Mouse (Mus musculus): ENCODE data around the gene Gm49673. TPM values are rescaled to one million over a fixed set of nuclear protein-coding genes. Genes with fewer than 3 reads are reported as not detected.
"Not testable (repeated sequence)": the region's sequence is repeated elsewhere in the genome, so short reads cannot be mapped to it uniquely, and the experiment has no call there.

Gene Gm49673
- total RNA-seq, 2 experiments from 2014 or later = 0.29 TPM; not detected in 1

DNA sequence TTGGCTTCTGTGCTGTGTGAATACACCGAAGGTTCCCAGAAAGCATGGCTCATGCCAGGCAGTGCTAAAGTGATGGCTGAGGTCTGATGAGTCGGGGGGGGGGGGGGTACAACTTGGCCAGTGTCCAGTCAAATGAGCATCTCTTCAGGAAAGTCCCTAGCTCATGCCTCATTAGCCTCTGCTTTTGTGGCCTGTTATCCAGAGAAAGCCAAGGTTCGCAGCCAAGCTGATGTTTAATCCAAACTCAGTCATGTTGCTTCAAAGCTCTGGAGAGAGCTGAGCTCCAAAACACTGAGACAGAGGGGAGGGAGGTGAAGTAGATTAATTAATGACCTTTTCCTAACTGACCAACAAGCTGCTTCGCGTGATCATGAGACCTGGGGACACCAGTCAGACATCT, 51.9 kb downstream of the Gm49673 start:
- H3K27ac ChIP-seq; H3K4me3 ChIP-seq; DNase-seq (ENCODE audit: low spot score in 2 of 2): not testable (repeated sequence)

DNA sequence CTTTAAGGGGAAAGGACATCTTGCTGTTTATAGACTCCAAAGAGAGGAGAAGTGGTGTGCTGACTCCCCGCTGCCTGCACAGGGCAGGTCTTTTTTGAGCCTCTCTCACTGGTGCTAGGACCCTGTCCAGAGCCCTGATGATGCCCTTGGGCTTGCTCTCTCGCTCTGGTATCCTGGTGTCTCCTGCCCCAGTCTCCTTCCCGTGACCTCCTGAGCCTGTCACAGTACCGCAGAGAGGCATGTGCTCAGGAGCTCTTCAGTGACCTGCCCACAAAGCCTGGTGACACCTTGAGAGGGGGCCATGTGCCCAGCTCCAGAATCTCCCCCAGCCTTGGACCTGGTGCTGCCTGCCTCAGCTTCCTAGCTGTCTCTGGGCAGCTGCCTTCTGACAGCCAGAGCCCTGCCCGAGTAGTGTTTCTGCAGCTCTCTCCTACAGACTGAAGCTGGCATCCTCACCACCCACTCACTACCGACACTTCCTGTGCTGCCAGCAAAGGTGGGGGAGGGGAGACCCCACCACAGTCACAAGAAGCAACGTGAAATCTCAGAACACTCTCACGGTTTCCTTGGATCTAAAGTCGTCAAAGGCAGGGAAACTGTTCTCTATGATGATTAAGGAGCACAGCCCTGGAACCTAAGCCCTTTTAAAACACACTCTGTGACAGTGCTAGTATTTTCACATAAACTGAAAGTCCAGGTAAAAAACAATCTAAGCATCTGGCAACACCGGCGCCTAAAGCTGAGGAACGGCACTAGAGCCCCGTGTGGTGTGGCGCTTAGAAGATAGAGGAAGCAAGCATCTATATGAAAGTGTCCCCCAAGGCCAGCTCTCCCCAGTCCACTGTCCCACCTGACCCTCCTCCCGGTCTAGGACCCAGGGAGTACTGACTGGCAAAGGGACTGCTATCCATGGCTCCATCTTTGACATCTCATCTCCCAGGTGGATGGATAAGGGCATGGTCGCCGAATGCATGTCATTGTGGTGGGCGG, 54.8 kb downstream of the Gm49673 start:
- DNase-seq (ENCODE audit: low spot score in 2 of 2); H3K4me3 ChIP-seq; H3K27ac ChIP-seq: not testable (repeated sequence)

DNA sequence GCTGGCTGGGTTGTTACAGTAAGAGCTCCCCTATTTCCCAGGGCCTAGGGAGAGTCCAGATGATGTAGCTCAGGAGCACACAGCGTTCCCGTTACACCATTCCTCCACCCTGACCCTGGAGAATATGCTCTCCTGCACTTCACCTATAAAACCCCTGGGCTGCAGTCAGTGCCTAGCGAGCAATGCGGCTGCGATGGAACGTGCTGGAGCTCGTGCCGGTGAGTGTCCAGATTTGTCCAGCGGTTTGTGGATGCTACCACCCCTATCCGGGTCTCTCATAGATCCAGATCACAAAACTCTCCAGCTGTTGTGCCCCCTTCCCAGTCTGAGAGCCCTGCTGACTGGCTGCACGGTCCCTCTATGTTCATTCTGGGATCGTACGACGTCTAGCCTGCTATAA, 56.3 kb downstream of the Gm49673 start:
- not testable (repeated sequence) for H3K27ac ChIP-seq; DNase-seq (ENCODE audit: low spot score in 2 of 2); H3K4me3 ChIP-seq

DNA sequence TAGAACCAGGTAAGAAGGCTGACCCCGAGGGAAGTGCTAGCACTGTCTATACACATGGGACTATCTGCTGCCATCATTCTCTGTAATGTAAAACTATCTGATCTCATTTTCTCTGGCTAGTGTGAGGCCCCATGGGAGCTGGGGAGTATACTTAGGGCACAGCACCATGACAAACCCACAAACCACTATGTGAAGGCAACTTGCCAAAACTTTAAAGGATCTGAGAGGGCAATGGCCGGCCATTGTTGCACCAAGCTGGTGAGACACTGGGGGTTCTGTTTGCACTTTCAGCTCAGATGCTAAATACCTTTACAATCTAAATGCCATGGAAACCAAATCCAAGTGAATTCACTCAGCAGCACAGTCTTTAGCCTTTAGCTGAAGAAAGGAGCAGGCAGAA, 77.7 kb downstream of the Gm49673 start:
- not testable (repeated sequence) for DNase-seq (ENCODE audit: low spot score in 2 of 2); H3K27ac ChIP-seq; H3K4me3 ChIP-seq

- peak; percentile 27 to 32 for DNase-seq (ENCODE audit: low spot score in 2 of 2)
- H3K27ac ChIP-seq, H3K4me3 ChIP-seq: not testable (repeated sequence)
Measured at GRCm38 (mm10) chr17:8056637-8057138, 90.9 kb downstream of the Gm49673 start.

- not testable (repeated sequence) for DNase-seq (ENCODE audit: low spot score in 2 of 2); H3K4me3 ChIP-seq; H3K27ac ChIP-seq
Measured at GRCm38 (mm10) chr17:8055919-8056589, 91.5 kb downstream of the Gm49673 start.

DNA sequence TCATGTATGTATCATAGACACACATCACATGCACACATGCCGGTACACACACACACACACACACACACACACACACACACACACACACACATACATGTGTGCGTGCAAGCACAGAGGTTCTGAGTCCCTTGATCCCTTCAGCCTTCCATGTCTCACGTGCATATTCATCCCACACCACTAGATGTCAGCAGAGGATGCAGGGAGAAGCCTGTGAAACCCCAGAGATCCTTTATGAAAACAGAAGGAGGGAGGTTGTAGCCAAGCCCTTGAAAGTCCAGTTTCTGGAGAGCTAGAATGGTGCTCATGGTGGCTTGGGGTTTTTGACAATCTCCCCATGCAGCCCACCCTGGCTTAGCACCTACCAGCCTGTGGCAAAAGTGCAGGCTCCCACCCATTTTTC, 96.3 kb downstream of the Gm49673 start:
- not testable (repeated sequence) for H3K27ac ChIP-seq, H3K4me3 ChIP-seq
- peak; percentile 82 to 86 for DNase-seq (ENCODE audit: low spot score in 2 of 2)
- peak; percentile 66 for TF ChIP-seq CTCF (conservative IDR thresholded peaks at IDR 0.05)

- not testable (repeated sequence) for DNase-seq (ENCODE audit: low spot score in 2 of 2); H3K27ac ChIP-seq; H3K4me3 ChIP-seq
Measured at GRCm38 (mm10) chr17:8050218-8050617, 97.4 kb downstream of the Gm49673 start.

DNA sequence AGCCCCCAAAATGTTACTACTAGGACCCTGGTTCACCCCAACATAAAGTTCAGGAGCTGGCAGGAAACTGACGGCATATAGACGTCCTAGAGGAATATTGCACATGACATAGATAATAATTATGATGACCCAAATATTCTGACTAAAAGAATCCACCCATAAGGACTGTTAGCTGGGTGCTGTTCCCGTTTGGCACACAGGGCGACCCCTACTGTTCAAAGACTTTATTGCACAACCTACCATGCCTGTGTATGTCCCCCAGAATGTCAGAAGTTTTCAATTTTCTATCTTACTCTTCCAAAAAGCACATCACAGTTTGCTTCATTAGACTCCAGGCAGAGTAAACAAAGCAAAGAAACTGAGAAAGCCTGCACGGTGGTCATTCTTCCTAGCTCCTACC, 101.4 kb downstream of the Gm49673 start:
- DNase-seq (ENCODE audit: low spot score in 2 of 2) = peak; percentile 59 to 86
- not testable (repeated sequence) for H3K4me3 ChIP-seq, H3K27ac ChIP-seq
- peak; percentile 58 for TF ChIP-seq CTCF (conservative IDR thresholded peaks at IDR 0.05)

DNA sequence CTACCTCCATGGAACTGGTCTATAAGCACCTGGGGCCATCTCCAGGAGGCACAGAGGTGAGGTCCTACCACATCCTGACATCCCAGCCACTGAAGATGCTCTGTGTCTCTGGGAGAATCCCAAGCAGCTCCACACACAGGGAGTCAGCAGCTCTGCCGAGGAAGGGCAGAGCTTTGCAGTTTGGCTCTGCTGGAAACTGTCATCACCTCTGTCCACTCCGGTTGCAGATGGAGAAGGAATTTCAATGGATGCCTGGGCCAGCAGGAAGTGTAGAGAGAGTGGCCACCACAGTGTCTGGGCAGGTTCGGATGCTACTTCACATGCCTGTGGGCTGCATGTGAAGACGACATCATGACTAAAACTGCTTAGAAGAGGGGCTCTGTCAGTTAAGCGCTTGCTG, 106.4 kb downstream of the Gm49673 start:
- not testable (repeated sequence) for H3K27ac ChIP-seq; DNase-seq (ENCODE audit: low spot score in 2 of 2); H3K4me3 ChIP-seq

GRCm38 (mm10) chr17:8039916-8040635, 107.5 kb downstream of the Gm49673 start:
- H3K27ac ChIP-seq; DNase-seq (ENCODE audit: low spot score in 2 of 2); H3K4me3 ChIP-seq: not testable (repeated sequence)

DNA sequence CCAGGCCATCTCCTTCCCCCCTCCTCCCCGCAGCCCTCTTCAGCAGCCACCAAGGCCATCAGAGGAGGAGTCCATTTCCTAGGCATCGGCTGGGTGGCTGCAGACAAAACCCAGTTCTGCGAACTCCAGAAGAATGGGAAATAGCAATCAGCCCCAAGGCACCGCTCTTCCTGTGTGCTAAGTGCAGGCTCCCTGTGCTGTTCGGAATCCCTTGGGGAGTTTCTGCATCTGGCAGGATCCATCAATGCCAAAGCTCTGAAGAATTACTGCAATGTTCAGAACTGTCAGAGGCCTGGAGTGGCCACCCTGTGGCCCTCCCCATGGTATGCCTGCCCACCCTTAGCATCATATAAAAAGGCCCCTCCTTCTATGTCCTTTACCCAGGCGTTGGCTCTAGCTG, 110.6 kb downstream of the Gm49673 start:
- H3K27ac ChIP-seq; DNase-seq (ENCODE audit: low spot score in 2 of 2); H3K4me3 ChIP-seq: not testable (repeated sequence)

Other genes starting within 250 kb of the Gm49673 start
- 1 to 10 TPM; 4.8 to 5.0 TPM for gene Tagap, start 221.8 kb downstream of the Gm49673 start, total RNA-seq (2021)
- gene Rsph3a, start 202.2 kb downstream of the Gm49673 start, total RNA-seq (2021) = 10 to 100 TPM; 40.9 to 41.6 TPM
- 1 to 10 TPM; 6.3 to 7.2 TPM for gene Rnaset2a, start 309 bp upstream of the Gm49673 start, total RNA-seq (2021)
- 10 to 100 TPM; 12.4 to 14.3 TPM for gene Fgfr1op, start 17.7 kb upstream of the Gm49673 start, total RNA-seq (2021)
- gene Ccr6, start 88.3 kb upstream of the Gm49673 start, total RNA-seq (2021) = under 1 TPM in 1 of 2 experiments, not detected in 1; 0.31 TPM
- gene Mpc1, start 135.1 kb upstream of the Gm49673 start, total RNA-seq (2021) = 100 to 1,000 TPM; 138 to 143 TPM
- gene Sft2d1, start 163.3 kb upstream of the Gm49673 start, total RNA-seq (2021) = 10 to 100 TPM; 48.4 to 61.5 TPM
- 10 to 100 TPM; 18.0 to 19.3 TPM for gene Prr18, start 189.7 kb upstream of the Gm49673 start, total RNA-seq (2021)
- gene T2, start 208.2 kb upstream of the Gm49673 start, total RNA-seq (2021) = under 1 TPM; 0.37 to 0.97 TPM

Data from layer of hippocampus, adult 2 months (tissue).